Mouse (Mus musculus) adrenal gland, adult (tissue): Measurements from ENCODE around the gene Sorcs1.

Source experiments
- DNase-seq, 2 experiments: peaks; one replicate each; pipeline ENCODE4 v3.0.0; 2022 to 2023; ENCODE audit warnings: low spot score in 1 of 2; ENCODE audit not compliant: inconsistent age in 2 of 2

Gene Sorcs1

GRCm38 (mm10) chr19:50569669-50570195 lies 108.7 kb downstream of the Sorcs1 start:
- no peak for DNase-seq

GRCm38 (mm10) chr19:50566306-50566705 lies 112.1 kb downstream of the Sorcs1 start:
- no peak for DNase-seq

DNA sequence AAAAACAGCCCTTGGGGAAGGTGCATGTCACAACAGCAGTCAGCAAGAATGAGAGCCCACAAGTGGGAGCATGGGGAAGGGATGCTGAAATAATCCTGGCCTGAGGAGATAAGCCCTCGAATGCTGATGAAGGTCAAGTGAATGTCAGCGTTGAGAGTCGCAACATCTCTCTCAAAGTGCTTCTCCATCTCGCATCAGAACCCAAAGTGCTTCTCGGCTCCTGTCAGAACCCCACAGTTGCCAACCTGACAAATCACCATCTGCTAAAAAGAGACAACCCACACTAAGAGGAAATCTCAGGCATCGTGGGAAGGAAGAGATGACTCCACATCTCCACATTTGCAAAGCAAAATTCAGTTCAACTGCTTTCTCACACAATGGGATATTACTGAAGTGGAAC lies 119.7 kb downstream of the Sorcs1 start:
- DNase-seq = no peak

DNA sequence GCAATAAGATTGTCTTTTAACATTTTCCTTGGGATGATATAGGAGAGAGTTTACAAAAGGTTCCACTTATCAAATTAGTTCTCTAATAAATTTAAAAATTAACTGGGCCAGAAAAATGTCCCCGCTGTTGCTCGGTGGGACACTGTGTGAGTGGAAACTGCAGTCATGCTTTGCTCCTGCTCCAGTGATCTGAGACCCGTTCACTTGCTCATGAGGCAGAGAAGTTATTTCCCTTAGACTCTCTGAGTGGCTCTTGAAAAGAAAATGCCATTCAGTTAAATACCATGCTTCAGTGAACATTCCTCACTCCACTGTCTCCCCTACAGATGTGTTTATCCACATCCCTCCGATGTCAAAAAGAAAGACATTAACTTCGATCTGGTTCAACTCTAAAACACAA lies 144.4 kb downstream of the Sorcs1 start:
- no peak for DNase-seq

- no peak for DNase-seq
Observed at GRCm38 (mm10) chr19:50527835-50528234, 150.6 kb downstream of the Sorcs1 start.

DNA sequence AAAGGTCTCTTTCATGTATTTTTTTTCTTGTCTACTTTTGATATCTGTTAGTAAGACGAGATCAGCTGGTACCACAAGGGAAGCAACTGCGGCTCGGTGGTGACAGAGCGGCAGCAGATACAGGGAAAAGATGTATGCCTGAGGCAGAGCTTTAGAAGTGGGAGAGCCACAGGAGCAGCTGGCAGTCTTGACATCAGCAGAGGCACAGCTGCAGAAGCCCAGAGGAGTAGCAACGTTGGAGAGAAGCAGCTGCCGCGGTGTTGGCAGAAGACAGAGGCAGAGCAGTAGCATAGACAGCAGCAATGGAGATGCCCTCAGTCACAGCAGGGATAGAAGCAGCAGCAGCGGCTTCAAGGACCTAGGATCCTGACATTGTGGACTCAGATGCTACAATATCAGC lies 152.4 kb downstream of the Sorcs1 start:
- no peak for DNase-seq

DNA sequence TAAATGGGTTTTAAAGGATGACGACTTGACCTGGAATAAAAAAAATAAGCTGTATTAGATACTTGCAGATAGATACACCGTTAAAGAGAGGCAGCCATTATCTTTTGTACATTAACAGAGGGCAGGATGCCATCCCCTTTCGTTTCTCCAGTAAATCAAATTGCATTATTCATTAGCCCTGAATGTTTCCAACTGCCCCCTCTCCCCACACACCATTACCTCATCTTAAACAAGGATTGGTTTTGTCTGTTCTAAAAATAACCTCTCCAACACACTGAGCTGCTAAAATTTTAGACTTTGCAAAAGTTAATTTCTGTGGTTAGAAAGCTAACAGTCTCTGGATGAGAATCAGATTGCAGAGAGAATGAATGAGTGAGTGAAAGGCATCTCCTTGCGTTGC lies 156.5 kb downstream of the Sorcs1 start:
- DNase-seq = no peak

DNA sequence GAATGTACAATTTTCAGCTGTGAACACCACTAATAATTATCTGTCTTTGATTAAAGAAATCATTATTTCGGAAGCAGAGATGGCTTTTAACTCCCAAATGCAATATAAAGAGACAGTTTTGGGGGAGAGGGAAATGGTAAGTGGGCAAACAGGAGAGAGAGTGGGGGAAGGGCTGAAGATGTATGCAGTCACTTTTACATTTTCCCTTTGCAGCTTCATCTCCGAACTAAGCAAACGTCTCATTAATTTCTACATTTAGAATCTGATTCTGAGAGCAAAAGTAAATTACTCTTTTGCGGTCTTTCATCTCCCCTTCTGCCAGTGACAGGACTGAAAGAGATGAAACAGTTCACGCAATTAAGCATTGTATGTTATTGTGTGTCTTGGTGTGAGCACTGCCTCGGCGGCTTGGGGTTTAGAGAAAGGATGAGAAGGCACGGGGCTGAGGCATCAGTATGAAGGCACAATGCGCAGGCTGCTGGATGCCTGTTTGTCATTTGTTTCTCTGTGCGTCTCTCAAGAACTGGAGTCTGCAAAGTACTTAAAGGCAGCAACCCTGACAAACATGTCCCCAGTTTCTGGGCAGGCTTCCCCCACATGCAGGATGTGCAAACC lies 163.3 kb downstream of the Sorcs1 start:
- DNase-seq = no peak

GRCm38 (mm10) chr19:50514309-50514830 lies 164.1 kb downstream of the Sorcs1 start:
- no peak for DNase-seq

GRCm38 (mm10) chr19:50502816-50503215 lies 175.6 kb downstream of the Sorcs1 start:
- DNase-seq = no peak

DNA sequence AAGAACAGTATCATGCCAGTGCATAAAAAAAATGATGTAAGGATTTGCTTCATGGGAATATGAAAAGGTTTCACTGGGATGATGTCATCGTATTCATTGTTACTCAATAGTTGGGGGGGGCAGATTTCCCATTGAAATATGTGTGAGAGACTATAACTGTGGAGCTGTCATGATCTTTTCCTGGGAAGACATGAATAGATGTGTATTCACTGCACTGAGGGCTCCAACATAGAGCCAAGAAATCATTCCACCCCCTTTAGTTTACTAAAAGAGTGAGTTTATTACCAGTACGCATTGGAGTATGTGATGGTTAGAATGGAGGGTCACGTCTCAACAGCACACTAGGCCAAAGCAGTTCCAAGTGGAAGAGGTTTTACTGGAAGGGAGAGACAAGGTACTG lies 187.3 kb downstream of the Sorcs1 start:
- no peak for DNase-seq

DNA sequence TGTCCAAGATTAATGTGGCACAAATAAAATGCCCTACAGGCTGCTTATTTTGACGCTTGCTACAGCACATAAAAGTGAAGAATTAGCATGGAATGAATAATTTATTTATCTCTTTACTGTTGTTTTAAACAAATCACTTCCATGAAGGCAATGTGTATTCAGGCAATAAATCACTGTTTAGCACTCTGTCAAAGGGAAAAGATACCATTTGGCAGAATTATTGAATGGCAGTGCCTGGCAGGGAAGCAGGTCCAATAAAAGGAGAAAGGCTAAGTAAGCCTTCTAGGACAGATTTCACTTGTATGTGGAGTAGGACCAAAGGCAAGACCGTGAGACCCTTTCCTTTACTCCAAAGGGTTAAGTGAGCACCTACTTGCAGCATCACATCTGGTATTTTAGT lies 187.7 kb downstream of the Sorcs1 start:
- no peak for DNase-seq

- no peak for DNase-seq
Observed at GRCm38 (mm10) chr19:50489786-50490185, 188.7 kb downstream of the Sorcs1 start.

DNA sequence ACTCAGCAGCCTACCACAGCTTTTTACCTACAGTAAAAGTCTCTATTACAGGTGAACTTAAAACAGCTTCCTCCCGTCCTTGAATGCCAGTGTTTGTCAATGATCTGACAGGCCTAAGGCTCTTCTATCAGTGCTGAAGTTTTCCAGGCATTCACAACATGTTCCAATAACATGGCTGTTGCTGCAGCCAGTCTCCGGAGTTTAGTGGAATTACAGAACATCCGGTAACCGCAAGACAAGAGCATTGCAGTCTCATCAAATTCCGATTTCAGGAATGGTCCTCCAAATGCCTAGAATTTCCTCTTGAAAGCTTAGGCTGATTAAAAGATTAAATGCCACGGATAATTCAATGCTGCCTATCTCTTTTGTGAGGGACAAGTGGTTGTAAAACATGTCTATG lies 190.0 kb downstream of the Sorcs1 start:
- DNase-seq = no peak

DNA sequence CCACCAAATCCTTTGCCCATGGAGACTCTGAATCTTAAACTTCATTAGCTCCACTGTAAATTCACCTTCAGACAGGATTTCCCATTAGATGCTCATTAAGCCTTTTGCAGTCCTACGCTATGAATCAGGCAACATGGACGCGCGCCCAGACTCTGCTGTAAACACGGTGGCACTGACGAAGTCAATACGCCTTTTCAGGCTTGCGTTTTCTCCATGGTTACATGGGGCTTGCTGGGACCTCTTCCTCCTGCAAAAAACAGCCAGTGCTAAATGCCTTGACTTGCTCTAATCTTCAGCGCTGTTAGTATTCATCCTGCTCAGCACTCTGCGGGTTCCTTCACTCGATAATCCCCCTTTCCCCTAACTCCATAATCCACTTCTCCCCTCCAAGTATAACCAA lies 190.7 kb downstream of the Sorcs1 start:
- no peak for DNase-seq

DNA sequence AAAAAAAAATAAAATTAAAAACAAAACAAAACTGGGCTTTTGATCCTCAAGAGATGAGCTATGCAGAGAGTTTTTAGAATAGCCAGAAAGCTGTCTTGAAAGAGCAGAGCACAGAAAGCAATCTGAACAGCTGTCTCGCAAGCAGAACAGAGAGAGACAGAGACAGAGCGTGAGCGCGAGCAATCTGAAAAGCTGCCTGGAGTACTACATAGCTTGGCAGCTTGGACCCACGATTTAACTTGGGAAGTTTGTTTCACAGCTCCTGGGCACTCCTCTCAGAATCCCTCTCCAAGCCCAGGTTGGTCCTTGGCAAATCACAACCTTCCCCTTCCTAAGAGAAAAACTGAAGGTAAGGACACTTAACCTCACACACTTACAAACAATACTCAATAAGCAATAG lies 192.1 kb downstream of the Sorcs1 start:
- no peak for DNase-seq

- DNase-seq = no peak
Observed at GRCm38 (mm10) chr19:50476774-50477173, 201.7 kb downstream of the Sorcs1 start.

DNA sequence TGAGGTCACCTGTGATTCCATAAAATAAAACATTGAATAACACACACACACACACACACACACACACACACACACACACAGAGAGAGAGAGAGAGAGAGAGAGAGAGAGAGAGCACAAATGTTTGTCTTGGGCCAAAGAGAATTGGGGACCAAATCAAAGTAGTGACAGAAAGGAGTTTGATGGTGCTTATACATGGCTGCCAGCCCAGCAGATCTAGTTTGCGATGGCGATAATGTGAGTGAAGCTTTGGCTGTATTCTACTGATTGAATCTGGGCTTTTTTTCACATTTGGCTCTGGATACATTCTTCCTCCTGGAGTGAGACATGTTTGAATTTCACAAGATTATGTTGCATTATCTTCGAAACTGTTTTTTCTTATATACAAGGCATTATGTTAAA lies 209.9 kb downstream of the Sorcs1 start:
- DNase-seq = no peak

GRCm38 (mm10) chr19:50464811-50465210 lies 213.6 kb downstream of the Sorcs1 start:
- no peak for DNase-seq

GRCm38 (mm10) chr19:50458581-50458980 lies 219.9 kb downstream of the Sorcs1 start:
- DNase-seq = no peak

- no peak for DNase-seq
Observed at GRCm38 (mm10) chr19:50457275-50457892, 221.1 kb downstream of the Sorcs1 start.

DNA sequence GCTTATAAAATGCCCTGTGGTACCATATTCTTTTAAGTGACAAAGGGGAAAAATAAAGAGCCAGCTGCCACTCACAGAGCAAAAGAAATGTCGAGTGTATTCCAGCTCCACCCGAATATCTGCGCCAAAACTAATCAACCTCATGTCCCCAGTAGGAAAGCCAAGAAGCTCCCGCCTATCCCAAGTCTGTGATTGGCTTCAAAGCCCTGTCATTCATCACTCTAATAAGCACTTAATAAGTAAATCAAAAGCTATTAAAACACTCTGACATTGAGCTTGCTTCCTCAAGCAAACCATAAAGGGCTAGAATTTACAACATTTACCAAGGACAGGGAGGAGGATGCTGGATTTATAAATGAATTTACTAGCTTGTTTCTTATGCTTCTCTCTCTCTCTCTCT lies 237.3 kb downstream of the Sorcs1 start:
- no peak for DNase-seq
